Mouse (Mus musculus): ENCODE results near the gene Trim69.

Gene Trim69

GRCm38 (mm10) chr2:122160680-122161079 is at the start of gene Trim69:
TSS of gene Trim69 (plus strand) at chr2:122160700.
- peak; percentile 86 for DNase-seq

GRCm38 (mm10) chr2:122116888-122117287 is 43.6 kb upstream of the Trim69 start:
- no peak for DNase-seq

GRCm38 (mm10) chr2:122117961-122118958 is 42.2 kb upstream of the Trim69 start, which contains the start of gene Spg11:
TSS of gene Spg11 (minus strand) at chr2:122118386.
- peak; percentile 97 for DNase-seq

- DNase-seq = peak; percentile 58
These were observed 34.6 kb upstream of the Trim69 start for GRCm38 (mm10) chr2:122125680-122126572.

DNA sequence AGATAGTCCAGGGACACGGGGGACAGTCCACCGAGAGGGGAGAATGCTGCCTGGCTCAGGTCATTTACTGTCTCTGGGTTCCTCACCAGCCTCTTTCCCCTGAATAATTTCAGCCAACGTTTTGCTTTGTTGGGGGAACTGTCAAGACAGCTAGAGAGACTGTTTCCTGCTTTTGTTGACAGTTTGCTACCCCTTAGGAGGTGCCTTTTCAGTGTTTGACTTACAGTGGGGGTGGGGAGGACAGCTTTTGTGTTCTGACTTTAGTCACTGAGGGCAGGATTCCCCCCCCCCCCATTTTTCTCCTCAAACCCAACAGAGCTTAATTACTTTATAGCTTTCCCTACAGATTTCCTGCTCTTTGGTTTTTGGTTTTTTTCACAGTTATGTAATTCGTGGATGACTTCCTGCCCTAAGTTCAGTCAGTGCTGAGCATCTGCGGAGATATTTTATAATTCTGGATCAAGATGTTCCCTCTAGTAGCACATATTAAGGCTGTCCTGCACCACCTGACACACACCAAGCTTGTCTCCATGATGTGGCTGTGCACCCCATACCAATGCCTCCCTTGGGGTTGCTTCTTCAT is 33.6 kb upstream of the Trim69 start:
- peak; percentile 46 for DNase-seq

DNA sequence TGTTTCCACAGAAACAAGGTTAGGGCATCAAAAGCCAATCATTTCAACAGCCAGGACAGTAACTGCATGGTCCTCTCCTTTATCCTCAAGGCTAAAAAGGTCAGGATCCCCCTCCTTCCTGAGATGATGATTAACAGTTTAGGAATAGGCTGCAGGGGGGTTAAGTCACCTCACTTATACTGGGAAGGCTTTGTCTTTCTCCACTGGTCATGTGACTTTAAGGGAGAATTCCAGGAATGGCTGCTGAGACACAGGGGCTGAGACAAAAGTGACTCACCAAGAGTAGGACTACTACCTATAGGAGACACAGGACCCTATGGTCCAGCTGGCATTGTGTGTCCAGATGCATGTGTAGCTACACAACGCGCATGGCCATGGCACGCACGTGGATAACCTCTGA is 32.9 kb upstream of the Trim69 start:
- no peak for DNase-seq

- no peak for DNase-seq
These were observed 28.4 kb upstream of the Trim69 start for GRCm38 (mm10) chr2:122132078-122132477.

DNA sequence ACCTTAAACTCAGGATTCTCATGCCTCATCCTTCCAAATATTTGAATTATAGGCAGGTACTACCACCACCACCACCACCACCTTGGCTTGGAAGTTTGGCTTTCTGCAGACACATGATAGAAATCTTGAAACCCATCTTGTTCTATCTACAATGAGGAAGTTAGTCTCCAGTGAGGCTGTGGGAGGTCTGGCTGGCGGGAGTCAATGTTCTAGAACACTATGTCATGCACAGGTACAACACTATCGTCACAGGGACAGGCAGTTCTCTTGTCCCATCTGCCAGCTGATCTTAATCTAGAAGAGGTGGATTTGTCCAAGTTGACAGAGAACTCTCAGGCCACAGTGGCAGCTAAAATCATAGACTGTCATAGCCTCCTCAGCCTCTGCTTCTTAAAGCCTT is 27.9 kb upstream of the Trim69 start:
- DNase-seq = no peak

DNA sequence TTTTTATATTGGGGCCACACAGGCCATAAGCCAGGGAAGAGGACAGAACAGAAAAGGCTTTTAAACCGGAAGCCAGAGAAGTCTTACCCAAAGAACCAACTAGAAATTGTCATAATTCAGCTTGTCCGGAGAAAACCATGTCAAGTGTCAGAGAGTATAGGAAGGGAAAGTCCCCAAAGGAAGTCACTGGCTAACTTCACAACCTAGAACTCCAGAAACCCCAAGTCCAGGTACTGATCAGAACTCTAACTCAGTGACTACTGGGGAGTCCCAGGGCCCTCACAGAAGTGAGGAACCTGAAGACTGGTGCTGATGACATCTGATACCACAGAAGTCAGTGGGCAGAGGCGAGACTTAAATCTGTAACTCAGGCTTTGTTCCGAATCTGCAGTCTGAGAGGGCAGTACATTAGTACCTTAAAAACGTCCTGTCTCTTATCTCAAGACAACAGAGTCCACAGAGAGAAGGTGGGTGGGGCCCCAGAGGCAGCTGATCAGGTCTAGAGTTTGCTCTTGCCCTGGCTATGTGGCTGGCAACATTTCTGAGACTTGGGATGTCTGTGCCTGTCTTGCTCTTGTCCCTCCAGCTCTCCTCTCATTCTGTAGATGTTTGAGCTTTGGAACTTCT is 22.5 kb upstream of the Trim69 start:
- no peak for DNase-seq

- no peak for DNase-seq
These were observed 19.7 kb upstream of the Trim69 start for GRCm38 (mm10) chr2:122140815-122141214.

- DNase-seq = no peak
These were observed 19.1 kb upstream of the Trim69 start for GRCm38 (mm10) chr2:122141332-122141967.

GRCm38 (mm10) chr2:122143111-122143510 is 17.4 kb upstream of the Trim69 start:
- no peak for DNase-seq

DNA sequence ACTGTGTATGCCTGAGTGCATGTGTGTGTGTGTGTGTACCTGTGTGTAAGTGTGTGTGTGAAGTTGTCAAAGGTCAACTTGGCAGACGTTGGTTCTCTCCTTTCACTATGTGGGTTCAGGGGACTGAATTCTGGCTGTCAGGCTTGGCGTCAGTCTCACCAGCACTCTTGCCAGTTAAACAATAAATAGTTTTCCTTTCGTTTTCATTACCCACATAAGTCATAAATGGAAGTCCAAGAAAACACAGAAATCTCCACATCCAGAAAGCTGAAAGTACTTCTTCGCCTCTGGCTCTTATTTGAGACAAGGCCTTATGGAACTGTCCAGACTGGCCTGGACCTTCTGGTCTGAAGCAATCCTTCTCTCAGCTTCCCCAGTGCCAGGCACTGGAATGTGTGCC is 14.7 kb upstream of the Trim69 start:
- no peak for DNase-seq

- no peak for DNase-seq
These were observed 13.8 kb upstream of the Trim69 start for GRCm38 (mm10) chr2:122146687-122147086.

DNA sequence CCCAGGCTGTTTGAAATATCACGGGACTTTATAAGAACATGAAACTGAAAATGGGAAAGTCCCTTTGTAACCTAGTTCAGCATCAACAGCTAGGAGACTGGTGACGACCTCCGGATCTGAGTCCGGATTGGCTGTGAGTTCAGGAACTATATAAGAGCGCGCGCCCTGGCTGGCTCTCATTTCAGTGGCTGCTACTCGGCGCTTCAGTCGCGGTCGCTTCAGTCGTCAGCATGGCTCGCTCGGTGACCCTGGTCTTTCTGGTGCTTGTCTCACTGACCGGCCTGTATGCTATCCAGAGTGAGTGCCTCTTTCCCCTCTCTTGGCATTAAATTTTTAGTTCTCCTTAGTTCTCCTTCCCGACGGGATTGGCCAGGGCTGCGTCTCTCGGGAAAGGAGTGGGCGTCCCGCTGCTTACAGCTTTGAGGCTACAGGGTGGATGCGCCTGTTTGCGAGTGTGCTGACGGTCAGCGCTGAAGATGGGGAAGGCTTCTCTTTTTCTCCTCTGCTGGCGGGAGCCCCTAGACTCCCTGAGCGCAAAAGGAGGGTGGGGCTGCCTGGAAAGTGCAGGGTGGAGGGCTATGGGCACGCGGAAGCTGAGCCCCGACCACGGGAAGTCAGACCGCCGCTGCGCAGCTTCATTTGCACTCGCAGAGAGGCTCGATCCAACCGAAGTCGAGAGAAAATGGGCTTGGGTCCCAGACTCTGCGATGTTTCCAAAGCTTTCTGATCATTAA is 12.8 kb upstream of the Trim69 start, which contains the start of gene B2m:
Gene B2m, plus strand, starts transcription at position 179 of the 734 bp plus-strand sequence.
- peak; percentile 94 for DNase-seq

DNA sequence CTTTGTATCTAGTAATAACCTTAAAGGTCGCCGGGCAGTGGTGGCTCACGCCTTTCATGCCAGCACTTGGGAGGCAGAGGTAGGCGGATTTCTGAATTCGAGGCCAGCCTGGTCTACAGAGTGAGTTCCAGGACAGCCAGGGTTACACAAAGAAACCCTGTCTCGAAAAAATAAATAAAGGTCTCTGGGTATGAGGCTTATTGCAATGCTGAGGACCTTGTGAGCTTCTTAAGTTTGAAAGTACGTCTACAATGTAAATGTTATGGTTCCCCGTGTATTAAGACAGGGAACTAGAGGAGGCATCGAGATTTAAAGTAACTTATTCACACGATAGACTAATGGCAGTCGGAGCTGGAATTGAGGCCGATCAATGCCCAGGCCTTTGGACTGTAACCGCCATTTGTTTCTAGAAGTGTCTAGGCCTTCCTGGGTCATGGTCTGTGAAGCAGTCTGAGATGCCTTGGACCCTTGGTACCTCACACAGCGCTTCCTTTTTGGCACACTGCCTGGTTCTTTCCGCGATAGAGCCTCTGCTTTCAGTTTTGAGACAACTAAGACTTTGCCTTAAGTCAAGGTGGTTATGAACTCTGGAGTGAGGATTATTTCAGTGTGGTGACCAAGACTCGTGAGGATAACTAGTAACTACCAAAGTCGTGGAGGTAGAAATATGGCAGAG is 12.1 kb upstream of the Trim69 start:
- DNase-seq = peak; percentile 71

DNA sequence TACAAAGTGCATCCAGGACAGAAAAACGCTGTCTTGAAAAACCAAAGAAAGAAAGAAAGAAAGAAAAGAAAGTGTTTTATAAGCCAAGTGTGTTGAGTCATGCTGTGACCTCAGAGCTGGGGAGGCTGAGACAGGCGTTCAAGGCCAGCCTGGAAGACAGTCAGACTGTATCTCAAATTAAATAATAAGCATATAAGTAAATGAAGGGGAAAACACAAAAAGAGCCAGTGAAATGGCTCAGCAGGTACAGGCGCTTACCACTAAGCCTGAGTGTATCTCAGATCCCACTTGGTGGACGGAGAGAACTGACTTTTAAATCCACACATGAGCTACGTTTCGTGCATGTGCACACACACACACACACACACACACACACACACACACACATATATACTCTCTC is 11.2 kb upstream of the Trim69 start:
- no peak for DNase-seq

- DNase-seq = no peak
These were observed 10.8 kb upstream of the Trim69 start for GRCm38 (mm10) chr2:122149716-122150115.

DNA sequence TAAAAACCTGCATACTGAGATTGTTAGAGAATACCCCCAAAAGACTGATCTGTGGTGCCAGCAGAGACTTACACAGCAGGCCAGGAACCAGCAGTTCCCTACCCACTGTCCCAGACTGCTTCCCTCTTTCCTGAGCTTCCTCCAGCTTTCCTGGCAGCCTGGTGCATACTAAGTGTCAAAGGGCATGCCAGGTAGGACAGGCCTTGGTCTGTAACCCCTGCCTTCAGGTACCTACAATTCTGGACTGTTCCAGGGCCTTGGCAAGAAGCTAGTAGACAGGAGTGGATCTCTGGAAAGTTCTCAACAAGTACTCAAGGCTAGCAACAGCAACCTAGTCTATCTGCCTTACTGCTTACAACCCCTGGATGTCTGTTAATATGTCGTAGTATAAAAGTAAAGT is 9.3 kb upstream of the Trim69 start:
- DNase-seq = no peak

GRCm38 (mm10) chr2:122152850-122153249 is 7.7 kb upstream of the Trim69 start:
- DNase-seq = no peak
